Mouse (Mus musculus) lung, adult 2 months (tissue): ENCODE results near the gene Llgl2. TPM values are rescaled to one million over a fixed set of nuclear protein-coding genes. Genes with fewer than 3 reads are reported as not detected.
A peak's percentile ranks its signal among the peaks of the same experiment; 100 is the strongest.

Source experiments
- DNase-seq: peaks from one replicate; pipeline ENCODE4 v3.0.0; 2022
- H3K4me1 ChIP-seq: fragments of 200-500 bp; 2 replicates; pipeline ENCODE4 v1.6.1; 2011; ENCODE audit warnings: low read length; ENCODE audit not compliant: control insufficient read depth, insufficient read depth
- H3K4me3 ChIP-seq: fragments of 200-500 bp; replicated peaks from 2 replicates; pipeline ENCODE3; 2011; ENCODE audit warnings: low read depth, mild to moderate bottlenecking, control low read depth, low read length; ENCODE audit errors: extremely low read depth
- CTCF ChIP-seq: fragments of 200-500 bp; IDR thresholded peaks from 2 replicates; pipeline ENCODE4 v1.5.1; 2011; ENCODE audit warnings: mild to moderate bottlenecking, low read length, control low read depth; ENCODE audit not compliant: insufficient read depth
- POLR2A ChIP-seq: fragments of 200-500 bp; IDR thresholded peaks from 2 replicates; pipeline ENCODE4 v1.6.1; 2011; ENCODE audit warnings: low read depth, mild to moderate bottlenecking, control low read depth, low read length, borderline replicate concordance; ENCODE audit errors: extremely low read depth
- WGBS: fragments of 180-500 bp; shearing (Covaris S2); methylation state at CpG from one replicate; pipeline ENCODE4 v1.1.7; 2018; 5-methylcytosine and 5-hydroxymethylcytosine counted together
- polyA plus RNA-seq: library from polyadenylated mRNA; depleted of rRNA; stranded (reverse); fragments of >200 nt; gene quantifications from 2 replicates; pipeline ENCODE4 v1.2.3, GENCODE M21; 2012

Gene Llgl2
- polyA plus RNA-seq, 1 experiment: 91.8 TPM

DNA sequence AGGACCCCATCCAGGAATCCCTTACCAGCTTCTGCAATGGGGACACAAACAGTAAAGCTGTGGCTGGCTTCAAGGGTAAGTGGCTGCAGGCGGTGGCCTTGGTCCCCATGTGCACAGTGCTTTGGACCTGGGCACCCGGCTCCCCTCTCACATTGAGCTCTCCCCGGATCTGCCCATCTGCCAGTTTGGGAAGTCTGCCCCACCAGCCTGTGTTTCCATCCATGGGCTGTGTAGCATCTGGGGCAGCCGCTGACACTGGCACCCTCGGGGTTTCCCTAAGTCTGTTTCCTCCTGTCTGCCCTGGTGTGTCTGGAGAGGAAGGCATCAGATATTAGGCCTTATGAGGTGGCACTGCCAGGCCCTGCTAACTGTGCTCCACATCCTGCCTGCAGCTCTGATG, 64.2 kb downstream of the Llgl2 start:
- no peak for DNase-seq
- peaks cover 4% of the 10 kb centered on the region; the same call in 1 of the 2 replicates for H3K4me1 ChIP-seq
- 66% methylated on average over 5 of the region's 5 CpGs for WGBS
- no peak overlapping the region for H3K4me3 ChIP-seq
- no peak for TF ChIP-seq POLR2A
- TF ChIP-seq CTCF: no peak

GRCm38 (mm10) chr11:115889159-115889558, 65.3 kb downstream of the Llgl2 start:
- no peak for DNase-seq
- TF ChIP-seq POLR2A (no peak), CTCF (no peak)
- H3K4me1 ChIP-seq: peaks cover 4% of the 10 kb centered on the region; the same call in 1 of the 2 replicates
- whole genome bisulfite sequencing: 79% methylated on average over 6 of the region's 6 CpGs
- H3K4me3 ChIP-seq: no peak overlapping the region

- no peak for DNase-seq
- peaks cover 4% of the 10 kb centered on the region; the same call in 1 of the 2 replicates for H3K4me1 ChIP-seq
- TF ChIP-seq POLR2A: no peak
- TF ChIP-seq CTCF: no peak
- no peak overlapping the region for H3K4me3 ChIP-seq
- WGBS: 77% methylated on average over 6 of the region's 6 CpGs
Measured at GRCm38 (mm10) chr11:115892213-115892612, 68.4 kb downstream of the Llgl2 start.

- TF ChIP-seq POLR2A: no peak
- TF ChIP-seq CTCF: no peak
- no peak for DNase-seq
- Histone ChIP-seq H3K4me3 (no peak overlapping the region), H3K4me1 (peaks cover 4% of the 10 kb centered on the region; the same call in 1 of the 2 replicates)
- 88% methylated on average over 9 of the region's 9 CpGs for WGBS
Measured at GRCm38 (mm10) chr11:115893071-115893470, 69.2 kb downstream of the Llgl2 start.

DNA sequence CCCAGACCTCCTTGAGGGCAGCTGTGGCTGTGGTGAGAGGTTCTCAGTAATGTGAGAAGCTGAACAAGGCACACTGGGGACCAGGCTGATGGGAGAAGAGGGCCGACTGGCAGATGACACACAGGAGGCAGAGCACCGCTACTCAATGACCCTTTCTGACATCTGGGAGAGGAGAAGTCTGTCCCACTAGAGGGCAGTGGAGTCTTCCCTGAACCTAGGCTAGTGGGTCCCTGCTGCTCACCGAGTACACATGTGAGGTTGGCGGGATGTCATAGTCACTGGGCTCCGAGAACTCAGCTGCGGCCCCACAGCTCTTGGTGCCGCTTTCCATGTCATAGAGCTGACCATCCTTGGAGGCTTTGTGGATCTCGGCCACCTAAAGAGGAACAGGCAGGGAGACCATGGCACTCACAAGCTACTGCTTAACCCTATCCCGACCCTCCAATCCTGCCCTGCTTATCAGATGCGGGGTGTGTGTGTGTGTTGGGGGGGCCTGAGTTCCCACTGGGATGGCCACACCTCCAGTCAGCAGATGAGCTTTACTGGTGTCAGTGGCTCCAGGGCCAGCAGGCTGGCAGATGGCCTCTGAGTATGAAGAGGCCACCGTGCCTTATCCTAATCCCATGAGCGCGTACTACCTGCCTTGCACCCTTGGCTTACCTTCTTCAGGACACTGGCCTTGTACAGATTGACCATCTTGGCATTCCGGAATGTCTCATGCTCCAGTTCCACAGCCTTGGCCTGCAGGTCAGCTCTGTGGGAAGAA, 71.1 kb downstream of the Llgl2 start:
- Histone ChIP-seq H3K4me1 (no peaks in the 10 kb centered on the region; the same call in 1 of the 2 replicates), H3K4me3 (no peak overlapping the region)
- DNase-seq: no peak
- TF ChIP-seq POLR2A (no peak), CTCF (peak; percentile 37; the same call in 1 of the 2 replicates)
- 74% methylated on average over 14 of the region's 14 CpGs for WGBS

- DNase-seq: no peak
- TF ChIP-seq CTCF (no peak), POLR2A (no peak)
- Histone ChIP-seq H3K4me1 (peaks cover 16% of the 10 kb centered on the region), H3K4me3 (no peak overlapping the region)
- WGBS: 82% methylated on average over 7 of the region's 7 CpGs
Measured at GRCm38 (mm10) chr11:115898446-115898845, 74.6 kb downstream of the Llgl2 start.

DNA sequence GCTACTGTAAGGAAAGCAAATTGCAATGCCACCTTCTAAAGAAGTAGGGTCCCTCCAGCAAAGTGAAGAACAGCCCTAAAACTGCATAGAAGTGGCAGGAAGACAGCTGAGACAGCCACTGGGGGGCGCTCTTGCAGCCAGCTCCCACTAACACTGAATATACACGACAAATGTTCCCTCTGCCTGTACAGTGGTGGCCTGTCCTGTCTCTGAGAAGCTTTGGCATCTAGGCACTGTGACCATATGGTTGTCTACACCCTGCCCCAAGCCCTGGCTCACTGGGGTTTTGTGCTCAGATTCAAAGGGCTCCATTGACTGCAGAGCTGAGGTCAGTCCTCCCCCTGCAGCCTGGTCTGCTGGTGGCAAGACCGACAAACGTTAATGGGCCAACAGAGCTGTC, 75.0 kb downstream of the Llgl2 start:
- H3K4me3 ChIP-seq: no peak overlapping the region
- 26% methylated on average over 4 of the region's 4 CpGs for WGBS
- TF ChIP-seq POLR2A (no peak), CTCF (peak; percentile 56)
- DNase-seq: peak; percentile 40
- peaks cover 20% of the 10 kb centered on the region for H3K4me1 ChIP-seq

- 38% methylated on average over 16 of the region's 16 CpGs for WGBS
- H3K4me1 ChIP-seq: peaks cover 26% of the 10 kb centered on the region
- H3K4me3 ChIP-seq: peak within 1 kb of the TSS; percentile 14
- peak; percentile 35 for DNase-seq
- TF ChIP-seq POLR2A: peak; percentile 52; the same call in 1 of the 2 replicates
- TF ChIP-seq CTCF: no peak
Measured at GRCm38 (mm10) chr11:115899486-115900266, 75.8 kb downstream of the Llgl2 start, which contains the start of gene Smim5. Smim5 (plus strand) TSS chr11:115899966.

DNA sequence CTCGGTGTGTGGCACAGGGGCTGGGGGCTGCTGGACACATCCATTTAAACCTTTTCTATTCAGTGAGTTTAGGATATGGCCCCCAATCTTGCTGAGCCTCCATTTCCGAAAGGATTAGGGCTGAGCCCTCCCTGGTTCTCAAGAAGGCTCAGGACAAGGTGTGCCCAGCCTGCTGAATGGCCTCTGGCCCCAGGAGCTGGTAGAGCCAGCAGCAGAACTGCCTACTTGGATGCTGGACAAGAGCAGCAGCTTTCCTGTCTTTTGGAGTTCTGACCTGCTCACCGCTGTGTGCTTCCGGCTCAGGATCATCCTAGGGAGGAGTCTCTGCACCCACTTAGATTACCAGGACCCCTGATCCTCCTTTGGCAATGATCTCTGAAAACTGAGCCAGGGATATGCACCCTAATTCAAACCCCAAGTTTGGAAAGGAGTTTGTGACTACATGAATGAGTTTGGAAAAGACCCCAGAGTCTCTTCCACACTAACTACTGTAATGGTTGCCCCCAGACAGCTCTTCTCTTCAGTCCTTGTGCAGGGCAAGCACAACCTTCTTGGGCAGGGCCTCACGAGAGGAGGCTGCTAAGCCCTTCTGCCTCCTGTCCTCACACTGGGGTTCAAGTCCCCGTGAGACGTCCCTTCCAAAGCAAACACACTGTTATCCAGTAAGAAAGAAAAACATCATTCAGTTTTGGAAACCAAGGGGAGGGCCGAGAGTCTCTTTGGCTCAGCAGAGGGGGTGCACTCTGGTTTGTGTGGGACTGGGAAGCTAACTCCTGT, 76.9 kb downstream of the Llgl2 start:
- Histone ChIP-seq H3K4me1 (peaks cover 34% of the 10 kb centered on the region), H3K4me3 (peak overlapping the region; percentile 14)
- TF ChIP-seq POLR2A (no peak), CTCF (no peak)
- 59% methylated on average over 8 of the region's 8 CpGs for WGBS
- no peak for DNase-seq
